Mouse (Mus musculus) layer of hippocampus, adult 2 months (tissue): ENCODE measurements at regions not wholly inside any gene's neighbourhood (a gene's known extent, or its start where the extent isn't known, plus 50 kb on each side); places are given as distances from the start of the nearest gene placed in this dataset.
A peak's percentile ranks its signal among the peaks of the same experiment; 100 is the strongest.
"Not testable (repeated sequence)": the region's sequence is repeated elsewhere in the genome, so short reads cannot be mapped to it uniquely, and the experiment has no call there.

Source experiments
- DNase-seq, 2 experiments: peaks; one replicate each; pipeline ENCODE4 v3.0.0; 2022; ENCODE audit warnings: low spot score in 2 of 2
- H3K27ac ChIP-seq: fragments of 200-600 bp; 2 replicates; pipeline ENCODE4 v1.8.1; 2022
- H3K4me3 ChIP-seq: fragments of 200-600 bp; 2 replicates; pipeline ENCODE4 v1.8.1; 2022; ENCODE audit warnings: mild to moderate bottlenecking
- CTCF ChIP-seq: fragments of 200-600 bp; conservative IDR thresholded peaks from 2 replicates; pipeline ENCODE4 v1.8.1; 2022; ENCODE audit warnings: antibody characterized with exemption, mild to moderate bottlenecking, moderate library complexity

DNA sequence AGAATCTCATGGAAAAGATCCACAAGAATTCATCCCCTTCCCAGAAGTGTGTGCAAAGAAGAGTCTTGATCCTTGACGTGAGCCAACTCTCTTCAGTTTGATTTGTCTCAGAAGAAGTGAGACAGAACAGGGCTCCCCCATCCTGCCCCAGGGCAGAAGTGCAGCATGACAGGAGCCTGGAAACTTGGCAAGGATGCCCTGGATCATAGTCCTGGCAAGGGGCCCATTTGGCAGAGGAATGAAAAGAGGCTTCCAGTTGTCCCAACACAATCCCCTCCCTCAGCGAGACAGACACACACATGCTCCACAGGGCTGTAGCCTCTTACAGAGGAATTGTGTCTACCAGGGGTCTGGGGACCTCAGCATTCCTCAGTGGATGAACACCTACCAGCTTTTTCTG, 102.7 kb downstream of the Ptpn20 start:
- no peak overlapping the region for H3K27ac ChIP-seq
- DNase-seq: peak in 1 of 2 experiments; percentile 23
- TF ChIP-seq CTCF: peak; percentile 49
- no peak overlapping the region for H3K4me3 ChIP-seq

DNA sequence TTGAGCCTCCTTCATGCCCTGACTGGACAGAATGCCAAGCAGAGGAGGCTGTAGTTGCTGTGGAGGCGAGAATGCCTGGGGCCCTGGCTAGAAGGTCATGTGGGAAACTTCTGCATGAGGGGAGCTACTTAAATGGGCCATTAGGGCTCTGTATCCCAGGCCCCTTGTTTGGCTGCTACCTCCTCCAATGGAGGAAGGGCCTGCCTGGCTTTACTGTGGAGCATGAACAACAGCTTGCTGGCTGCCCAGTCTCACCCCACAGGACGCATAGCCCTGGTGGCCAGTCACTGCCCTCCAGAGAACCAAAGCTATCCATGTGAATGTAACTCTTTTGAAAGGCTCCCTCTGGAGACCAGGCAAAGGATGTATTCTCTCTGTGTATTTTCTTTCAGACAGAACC, 105.2 kb downstream of the Ptpn20 start:
- H3K27ac ChIP-seq: no peak overlapping the region
- no peak for DNase-seq
- H3K4me3 ChIP-seq: no peak overlapping the region
- TF ChIP-seq CTCF: no peak

DNA sequence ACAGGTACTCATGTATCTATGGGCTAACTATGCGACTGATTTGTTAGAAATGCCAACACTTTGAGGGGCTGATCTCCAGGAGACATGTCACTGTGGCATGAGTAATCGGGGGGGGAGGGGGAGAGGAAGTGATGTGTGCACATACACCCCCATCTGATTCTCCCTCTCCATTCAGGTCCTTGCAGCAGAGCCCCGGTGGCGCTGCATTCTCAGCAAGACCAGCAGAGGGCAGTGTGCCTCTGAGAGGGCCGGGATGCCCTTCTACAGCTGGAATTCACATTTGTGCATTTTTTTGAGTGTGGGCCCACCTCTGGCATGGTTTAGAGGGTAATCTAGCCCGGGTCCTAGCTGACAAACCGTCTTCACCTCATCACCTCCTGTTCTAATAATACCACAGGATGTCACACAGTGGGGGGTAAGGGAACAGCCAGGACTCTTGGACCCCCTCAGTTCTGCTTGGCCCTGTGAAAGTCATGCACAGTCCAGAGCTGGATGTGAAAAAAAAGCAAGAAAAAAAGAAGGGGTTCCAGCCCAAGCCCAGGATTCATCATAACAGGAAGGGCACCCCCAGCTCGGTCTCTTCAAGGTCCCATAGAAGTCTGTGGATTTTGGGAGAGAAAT, 106.5 kb downstream of the Ptpn20 start:
- peak; percentile 60 to 89 for DNase-seq
- H3K27ac ChIP-seq: no peak overlapping the region
- peak; percentile 95 for TF ChIP-seq CTCF
- H3K4me3 ChIP-seq: no peak overlapping the region

DNA sequence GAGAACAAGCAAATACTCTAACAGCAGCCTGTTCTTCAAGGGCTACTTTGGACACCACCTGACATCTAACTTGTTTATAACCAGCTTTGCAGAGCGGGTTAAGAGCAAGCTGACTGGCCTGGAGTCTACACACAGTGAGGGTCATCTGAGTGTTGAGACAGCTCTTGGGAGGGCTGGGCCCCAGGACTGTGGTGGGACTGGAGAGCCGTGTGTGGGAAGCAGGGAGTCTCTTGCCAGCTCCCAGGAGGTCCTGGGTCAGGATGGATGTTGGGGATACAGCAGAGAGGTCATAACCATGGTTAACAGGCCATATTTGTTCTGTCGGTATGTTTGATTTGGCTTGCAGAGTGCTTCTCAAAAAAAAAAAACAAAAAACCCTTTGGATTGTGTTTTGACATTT, 107.8 kb downstream of the Ptpn20 start:
- Histone ChIP-seq H3K27ac (no peak overlapping the region), H3K4me3 (no peak overlapping the region)
- no peak for DNase-seq
- TF ChIP-seq CTCF: no peak

DNA sequence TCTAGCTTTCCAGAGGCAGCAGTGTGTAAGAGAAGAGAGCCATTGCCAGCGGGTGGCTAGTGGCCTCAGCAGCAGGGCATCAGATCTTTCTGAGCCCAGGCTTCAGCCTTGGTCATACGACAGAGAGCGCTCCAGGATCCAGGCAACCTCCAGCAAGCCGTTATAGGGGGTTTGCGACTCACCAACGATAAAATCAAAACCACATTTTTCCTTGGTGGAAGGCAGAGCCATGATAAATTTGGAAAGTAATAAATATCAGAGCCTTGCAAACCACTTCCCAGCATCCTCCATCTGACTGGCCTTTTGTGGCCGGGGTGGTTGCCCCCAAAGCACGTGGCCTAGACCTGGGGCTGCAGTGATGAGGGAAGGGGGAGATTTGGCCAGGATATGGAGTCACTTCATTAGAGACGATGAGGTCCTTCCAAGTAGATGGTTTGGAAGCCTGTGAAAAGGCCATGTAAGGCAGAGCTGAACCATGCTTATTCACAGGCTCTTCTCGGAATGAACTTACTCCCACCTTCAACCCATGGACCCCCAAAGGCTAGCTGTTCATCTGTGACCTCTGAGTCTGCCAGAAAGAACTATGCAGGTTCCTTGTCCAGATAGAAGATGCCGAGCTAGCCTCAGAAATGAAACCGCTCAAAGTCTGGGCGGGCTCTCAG, 110.9 kb downstream of the Ptpn20 start:
- no peak for TF ChIP-seq CTCF
- Histone ChIP-seq H3K27ac (no peak overlapping the region), H3K4me3 (no peak overlapping the region)
- DNase-seq: no peak

DNA sequence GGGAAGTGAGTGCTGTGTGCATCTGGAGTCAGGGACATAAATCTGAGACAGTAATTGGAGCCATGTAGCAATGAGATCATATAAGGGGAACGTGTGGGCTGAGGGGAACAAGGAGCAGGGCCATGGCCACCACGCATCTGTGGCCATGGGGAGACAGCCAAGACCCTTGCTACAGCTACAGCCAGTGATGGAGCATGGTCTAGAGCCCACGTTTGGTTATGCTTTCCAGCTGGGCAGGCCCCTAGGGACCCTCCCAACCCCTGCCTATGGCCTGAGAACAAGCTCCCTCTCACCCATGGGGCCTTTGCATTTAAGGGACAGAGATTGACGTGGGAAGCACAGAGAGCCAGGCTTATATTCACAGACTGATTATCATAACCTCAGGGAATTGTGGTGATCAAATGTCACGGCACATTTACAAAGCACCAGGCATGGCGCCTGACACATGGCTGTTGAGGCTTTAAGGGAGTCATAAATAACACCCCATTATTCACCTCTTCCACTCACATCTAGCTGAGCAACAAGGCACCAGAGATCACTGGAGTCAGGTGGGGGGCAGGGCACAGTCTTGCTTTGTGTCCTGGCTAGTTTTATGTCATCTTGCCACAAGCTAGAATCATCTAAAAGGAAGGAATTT, 118.8 kb downstream of the Ptpn20 start:
- no peak for DNase-seq
- TF ChIP-seq CTCF: no peak
- no peak overlapping the region for H3K4me3 ChIP-seq
- H3K27ac ChIP-seq: no peak overlapping the region

DNA sequence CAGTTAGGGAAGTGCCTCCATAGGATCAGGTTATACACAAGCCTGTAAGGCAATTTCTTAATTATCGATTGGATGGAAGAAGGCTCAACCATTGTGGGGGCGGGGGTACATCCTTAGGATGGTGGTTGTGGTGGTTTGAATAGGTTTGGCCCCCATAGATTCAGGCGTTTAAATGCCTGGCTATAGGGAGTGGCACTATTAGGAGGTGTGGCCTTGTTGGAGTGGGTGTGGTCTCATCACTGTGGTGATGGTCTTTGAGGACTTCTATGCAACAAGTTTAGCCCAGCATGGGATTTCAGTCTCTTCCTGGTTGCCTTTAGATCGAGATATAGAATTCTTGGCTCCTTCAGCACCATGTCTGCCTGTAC, 119.3 kb downstream of the Ptpn20 start:
- no peak for TF ChIP-seq CTCF
- Histone ChIP-seq H3K4me3 (no peak overlapping the region), H3K27ac (no peak overlapping the region)
- no peak for DNase-seq

DNA sequence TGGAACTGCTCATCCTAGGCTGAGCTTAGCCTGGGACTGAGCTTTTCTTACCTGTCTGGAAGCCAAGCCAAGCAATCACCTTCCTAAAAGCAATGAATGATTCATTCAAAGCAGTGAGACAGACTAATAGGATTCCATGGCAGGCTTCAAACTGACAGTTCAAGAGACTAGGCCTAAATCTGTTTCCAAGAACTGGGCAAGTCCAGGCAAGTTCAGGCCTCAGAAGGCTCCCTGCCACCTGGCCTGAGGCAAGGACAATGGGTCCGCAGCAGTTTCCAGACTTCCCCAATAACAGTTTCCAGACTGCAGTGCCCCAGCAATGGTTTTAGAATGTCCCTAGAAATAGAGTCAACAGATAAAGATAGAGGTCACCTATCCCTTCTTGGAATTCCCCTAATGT, 123.5 kb downstream of the Ptpn20 start:
- TF ChIP-seq CTCF: no peak
- no peak overlapping the region for H3K4me3 ChIP-seq
- no peak for DNase-seq
- no peak overlapping the region for H3K27ac ChIP-seq

DNA sequence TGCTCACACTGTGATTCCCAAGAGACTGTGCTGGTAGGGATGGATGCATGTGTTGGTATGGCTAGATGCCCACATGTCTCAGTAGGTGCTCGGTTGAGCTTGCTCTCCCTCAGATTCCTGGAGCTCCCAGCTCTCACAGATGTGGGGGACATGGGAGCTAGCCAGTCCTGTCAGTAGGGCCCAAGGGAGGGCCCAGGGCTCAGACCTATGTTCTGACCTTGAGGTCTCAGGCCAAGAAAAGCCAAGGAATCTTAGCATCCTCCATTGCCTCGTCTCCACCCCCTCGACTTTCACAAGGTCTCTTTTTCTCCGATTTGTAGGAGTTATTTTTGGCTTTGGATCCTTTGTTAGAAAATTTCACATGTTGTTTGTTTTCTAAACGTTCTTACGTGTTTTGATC, 130.6 kb downstream of the Ptpn20 start:
- Histone ChIP-seq H3K27ac (no peak overlapping the region), H3K4me3 (no peak overlapping the region)
- no peak for TF ChIP-seq CTCF
- no peak for DNase-seq

DNA sequence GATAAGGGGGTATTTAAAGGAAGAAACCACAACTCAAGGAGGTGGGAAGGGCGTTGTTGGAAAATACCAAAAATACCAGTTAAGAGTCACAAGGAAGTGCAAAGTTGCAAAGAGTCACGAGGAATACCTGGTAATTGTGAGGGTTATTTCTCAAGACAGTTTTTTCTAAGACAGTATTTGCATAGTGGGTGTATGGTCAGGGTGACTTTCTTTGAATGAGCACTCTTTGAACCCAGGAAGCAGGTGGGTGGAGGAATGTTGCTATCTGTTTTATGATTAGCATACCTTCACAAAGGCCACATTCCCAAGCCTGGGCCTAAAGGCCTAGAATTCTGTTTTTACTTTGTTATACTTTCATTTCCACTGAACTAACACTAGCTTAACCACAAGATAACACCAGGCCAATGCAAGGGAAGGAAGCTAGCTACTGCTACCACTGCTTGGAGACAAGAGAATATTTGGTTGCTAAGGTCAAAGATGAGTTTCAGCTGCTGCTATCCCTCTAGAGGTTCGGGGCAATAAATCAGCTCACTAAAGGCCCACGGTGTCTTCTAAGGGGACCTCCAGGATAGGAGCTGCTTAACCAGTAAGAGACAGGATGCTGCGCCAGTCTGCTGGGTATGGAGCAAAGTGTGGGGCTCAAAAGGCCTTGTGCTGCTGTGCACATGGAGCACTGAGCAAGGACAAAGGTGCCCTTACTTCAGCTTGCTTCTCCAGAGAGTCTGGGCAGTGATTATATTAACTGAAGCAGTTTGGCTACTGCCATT, 133.6 kb downstream of the Ptpn20 start:
- not testable (repeated sequence) for H3K27ac ChIP-seq, H3K4me3 ChIP-seq, DNase-seq

DNA sequence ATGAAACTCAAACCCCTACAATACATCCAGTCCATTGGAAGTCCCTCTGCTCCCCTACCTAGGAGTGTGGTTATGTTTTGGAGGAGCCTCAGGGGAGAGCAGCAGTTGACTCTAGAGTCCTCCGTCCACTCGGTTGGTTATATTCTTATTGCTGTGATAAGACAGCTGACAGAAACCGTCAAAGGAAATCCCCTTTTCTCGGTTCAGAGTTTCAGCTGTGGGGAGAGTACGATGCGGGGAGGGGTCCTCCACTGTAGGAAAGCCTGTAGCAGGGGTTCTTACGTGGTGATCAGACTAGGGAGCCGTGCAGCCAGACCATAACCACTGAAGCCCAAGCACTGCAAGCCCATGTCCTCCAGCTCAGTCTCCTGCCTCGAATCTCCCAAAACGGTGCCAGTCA, 137.5 kb downstream of the Ptpn20 start:
- Histone ChIP-seq H3K4me3 (no peak overlapping the region), H3K27ac (no peak overlapping the region)
- DNase-seq: no peak
- no peak for TF ChIP-seq CTCF

DNA sequence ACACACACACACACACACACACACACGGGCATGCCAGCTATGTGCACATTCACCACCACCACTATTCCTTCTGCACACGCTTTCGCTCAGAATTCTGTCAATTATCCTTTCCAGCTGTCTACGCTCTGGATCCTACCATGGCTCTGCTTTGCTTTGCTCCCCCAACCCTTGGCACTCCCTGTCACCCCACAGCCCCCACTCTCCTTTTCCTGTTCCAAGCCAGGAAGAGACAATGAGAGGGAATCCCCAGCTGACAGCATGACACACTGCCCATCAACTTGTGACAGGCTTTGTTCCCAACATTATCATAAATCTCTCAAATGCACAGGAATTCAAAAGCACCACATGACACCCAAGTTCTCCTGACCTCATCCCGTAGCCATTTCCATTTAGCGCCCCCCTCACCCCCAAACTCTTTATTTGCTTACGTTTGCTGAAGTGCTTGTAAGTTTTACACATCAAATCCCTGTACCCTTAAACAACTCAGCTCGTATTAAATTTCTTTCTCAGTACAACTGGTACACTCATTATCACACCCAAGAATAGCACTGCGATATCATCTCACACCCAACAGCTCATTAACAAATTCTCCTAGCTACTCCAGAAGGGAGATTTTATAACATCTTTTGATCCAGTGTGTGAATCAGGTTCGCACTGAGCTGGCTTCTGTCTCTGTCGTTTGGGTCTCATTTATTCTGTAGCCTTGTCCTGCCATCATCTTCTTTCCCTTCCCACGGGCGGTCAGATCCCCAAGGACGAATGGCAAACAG, 140.3 kb downstream of the Ptpn20 start:
- DNase-seq: peak in 1 of 2 experiments; percentile 28
- no peak overlapping the region for H3K27ac ChIP-seq
- no peak for TF ChIP-seq CTCF
- no peak overlapping the region for H3K4me3 ChIP-seq

DNA sequence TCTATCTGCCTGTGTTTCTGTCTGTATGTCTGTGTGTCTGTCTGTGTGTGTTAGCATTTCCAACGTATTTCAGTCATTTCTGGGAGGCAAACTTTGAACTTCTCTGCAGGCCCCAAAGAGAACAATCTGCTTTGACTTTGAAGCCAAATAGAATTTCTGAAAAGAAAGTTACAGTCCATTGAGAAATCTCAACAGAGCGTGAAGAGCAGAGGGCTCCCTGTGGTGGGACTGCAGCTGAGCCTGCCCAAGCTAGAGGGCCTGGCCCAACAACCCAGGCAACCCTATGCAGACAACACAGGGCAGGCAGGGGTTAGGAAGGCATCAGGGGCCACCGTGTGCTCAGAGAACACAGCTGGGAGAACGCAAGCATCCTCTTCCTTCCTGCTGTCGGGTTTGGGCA, 143.7 kb downstream of the Ptpn20 start:
- Histone ChIP-seq H3K27ac (no peak overlapping the region), H3K4me3 (no peak overlapping the region)
- no peak for DNase-seq
- no peak for TF ChIP-seq CTCF
